Mouse (Mus musculus) brain, embryonic 18.5 days (tissue): ENCODE measurements at regions not wholly inside any gene's neighbourhood (a gene's known extent, or its start where the extent isn't known, plus 50 kb on each side); places are given as distances from the start of the nearest gene placed in this dataset.

ENCODE experiments used
- DNase-seq: peaks from one replicate; pipeline ENCODE4 v3.0.0-alpha.2; 2012; ENCODE audit warnings: low read depth, low spot score

GRCm38 (mm10) chr9:68250011-68250410 lies 403.6 kb upstream of the Rora start:
- no peak for DNase-seq

DNA sequence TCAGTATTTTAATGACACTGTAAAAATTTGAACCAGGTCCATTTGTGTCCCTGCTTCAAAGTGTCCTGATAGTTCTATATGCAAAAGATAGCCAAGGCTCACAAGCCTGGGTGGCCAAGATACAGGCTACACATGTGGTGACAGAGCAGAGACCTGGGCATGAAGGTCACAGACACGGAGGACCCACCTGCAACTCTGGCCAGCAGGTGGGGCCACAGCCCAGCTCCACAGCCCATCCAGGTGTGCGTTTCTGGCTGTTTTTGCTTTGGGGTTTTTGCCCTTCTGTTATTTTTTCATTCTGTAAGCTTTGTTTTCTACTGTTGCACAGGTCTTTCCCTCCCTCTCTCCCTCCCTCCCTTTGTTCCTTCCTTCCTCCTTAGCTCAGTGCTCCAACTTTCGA lies 399.4 kb upstream of the Rora start:
- DNase-seq = no peak

- DNase-seq = no peak
Measured at GRCm38 (mm10) chr9:68268551-68268950, 385.0 kb upstream of the Rora start.

- no peak for DNase-seq
Measured at GRCm38 (mm10) chr9:68302232-68302925, 351.2 kb upstream of the Rora start.

GRCm38 (mm10) chr9:68330721-68331120 lies 322.9 kb upstream of the Rora start:
- no peak for DNase-seq

DNA sequence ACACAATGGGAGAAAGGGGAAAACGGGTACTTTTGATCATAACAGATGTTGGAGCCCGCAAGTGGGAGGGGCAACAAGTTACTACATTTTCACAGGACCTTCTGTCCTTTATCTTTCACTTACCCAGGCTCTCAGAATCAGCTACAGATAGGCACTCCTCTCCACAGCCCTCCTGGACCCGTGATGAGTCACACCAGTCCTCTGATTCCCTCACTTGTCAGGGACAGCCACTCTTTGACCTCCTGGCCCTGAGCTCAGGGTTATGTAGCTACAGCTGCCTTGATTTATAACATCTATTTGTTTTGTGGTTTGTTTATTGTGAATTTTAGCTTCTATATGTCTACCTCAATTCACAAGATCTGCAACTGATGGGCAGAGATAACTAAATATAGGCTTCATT lies 312.7 kb upstream of the Rora start:
- DNase-seq = no peak

DNA sequence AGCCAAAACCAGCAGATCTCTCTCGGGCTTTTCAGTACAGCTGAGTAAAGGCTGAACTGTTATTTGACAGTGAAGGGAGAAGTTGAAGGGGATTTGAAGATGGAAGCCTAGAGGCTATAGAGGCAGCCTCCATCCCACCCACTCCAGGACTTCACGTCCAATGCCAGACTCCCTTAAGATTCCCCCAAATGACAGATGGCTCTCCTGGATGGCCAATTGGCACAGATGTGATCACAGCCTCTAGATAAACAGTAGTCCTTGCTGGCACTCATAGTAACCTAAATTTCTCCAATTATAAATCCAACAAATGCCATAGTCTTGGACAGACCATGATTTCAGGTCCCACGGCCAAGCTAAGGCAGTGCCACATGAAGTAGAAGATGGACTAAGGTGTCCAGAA lies 312.1 kb upstream of the Rora start:
- DNase-seq = no peak

DNA sequence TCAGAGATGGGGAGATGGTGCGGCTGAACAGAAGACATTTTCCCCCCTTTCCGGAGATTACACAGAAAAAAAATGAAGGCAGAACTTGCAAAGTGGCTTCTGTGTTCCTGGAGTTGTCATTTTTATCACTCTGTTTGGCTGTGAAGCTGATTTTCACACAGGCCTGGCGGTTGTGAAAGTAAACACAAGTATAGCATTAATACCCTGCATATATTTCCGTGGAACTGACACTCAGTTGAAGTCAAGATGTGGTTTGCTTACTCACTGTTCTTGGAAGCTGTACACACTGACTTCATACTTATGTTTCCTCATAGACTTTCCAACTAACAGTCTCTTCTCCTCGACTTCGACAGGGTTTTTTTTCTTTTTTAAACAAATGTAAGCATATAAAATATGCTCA lies 306.2 kb upstream of the Rora start:
- DNase-seq = peak; percentile 37

DNA sequence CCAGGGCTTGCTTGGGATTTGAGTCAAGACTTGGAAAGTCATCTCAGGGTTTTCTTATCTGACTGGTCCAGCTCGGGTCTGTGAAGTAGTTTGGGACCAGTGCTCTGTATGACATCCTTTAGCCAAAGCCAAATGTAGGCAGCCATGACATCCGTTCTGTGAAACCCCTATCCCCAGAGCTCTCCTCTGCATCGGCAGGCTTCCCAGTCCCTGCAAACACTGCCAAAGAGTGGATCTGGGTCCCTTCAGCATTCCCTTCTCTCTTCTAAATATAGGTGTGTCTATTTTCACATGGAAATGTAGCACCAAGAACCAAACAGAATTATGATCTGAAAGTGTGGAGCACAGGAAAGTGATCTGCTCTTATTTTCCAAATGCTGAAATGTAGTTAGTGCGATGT lies 302.1 kb upstream of the Rora start:
- no peak for DNase-seq

DNA sequence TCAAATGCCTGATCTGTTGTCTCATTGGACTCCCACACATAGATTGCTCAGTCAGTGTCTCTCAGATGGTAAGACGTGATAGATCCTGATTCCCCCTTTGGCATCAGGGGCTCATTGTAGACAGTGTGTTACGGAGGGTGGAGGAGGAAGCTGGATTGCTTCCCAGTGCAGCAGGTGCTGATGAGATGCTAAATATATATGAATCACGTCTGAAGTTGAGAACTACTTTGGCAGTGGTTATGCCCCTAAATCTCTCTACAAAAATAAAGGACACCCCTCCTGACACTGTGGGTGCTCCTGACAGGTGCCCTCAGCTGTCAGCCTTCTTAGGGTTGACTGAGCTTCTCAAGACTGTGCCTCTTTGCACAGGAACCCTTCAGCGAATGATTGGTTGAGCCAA lies 299.1 kb upstream of the Rora start:
- DNase-seq = no peak

DNA sequence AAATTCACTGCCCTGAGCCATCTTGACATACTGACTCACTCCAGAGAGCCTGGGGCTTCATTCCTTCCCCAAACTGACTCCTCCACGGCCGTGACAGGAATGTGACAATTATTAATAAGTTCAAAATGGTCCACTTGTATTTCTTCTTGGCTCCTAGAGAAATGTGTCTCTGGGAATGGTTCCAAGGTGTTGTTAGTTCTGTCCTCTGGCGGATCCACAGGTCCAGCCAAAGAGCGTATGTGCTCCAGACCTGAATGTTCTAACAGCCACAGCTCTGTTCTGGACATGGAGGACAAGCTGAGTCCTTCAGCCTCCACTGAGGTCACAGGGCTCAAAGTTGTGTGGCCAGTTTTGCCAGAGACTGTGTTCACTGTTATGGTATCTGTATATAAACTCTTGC lies 297.5 kb upstream of the Rora start:
- DNase-seq = no peak

- peak; percentile 4 for DNase-seq
Measured at GRCm38 (mm10) chr9:68357231-68357630, 296.4 kb upstream of the Rora start.

DNA sequence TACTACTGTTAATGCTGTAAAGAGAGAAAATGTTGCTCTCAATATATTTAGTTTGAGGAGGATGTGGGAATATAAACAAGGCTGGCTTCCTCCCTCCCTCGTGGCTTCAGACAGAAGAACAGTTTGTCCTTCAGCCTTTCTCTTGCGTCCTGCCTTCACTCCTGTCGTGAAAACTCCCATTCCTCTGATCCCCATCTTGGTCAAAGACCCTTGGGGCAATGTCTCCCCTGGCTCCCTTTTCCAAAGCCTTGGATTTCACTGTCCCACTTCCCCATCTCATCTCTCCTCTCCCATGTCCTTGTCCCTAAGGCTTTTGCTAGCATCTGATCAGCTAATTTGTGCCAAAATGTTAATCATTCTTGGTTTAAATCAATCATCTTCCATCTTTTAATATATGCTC lies 286.6 kb upstream of the Rora start:
- no peak for DNase-seq

GRCm38 (mm10) chr9:68367556-68367955 lies 286.0 kb upstream of the Rora start:
- no peak for DNase-seq

- no peak for DNase-seq
Measured at GRCm38 (mm10) chr9:68372726-68373125, 280.9 kb upstream of the Rora start.

DNA sequence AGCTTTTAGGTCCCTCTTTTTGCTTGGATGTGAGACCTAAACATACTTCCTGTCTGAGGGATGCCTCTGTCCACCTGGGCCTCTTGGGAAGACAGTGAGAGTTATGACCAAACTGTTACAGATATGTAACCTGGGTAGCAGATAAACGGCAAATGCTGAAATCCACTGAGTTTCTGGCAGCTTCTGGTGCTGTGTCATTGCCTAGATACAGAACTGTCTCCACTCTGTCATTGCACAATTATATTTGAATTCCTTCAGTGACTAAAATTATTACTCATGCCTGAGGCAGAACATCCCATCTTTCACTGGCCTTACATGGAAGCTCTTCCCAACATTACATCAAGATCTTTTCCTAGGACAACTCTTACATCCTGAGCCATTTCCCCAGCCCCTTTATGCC lies 277.4 kb upstream of the Rora start:
- no peak for DNase-seq

DNA sequence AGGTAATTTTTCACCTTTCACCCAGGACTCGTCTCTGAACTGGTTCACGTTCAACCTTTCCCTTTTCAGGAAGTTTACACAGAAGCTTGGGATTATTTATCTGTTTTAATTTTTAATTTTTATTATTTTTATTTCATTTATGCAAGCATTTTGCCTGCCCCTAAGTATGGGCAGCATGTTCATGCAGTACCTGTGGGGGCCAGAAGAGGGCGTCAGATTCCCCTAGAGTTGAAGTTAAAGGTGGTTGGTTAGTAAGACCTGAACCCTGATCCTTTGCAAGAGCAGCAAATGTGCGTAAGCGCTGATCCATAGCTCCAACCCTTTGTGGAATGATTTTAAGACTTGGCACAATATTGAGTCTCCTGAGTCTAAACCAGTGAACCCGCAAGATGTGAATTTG lies 271.7 kb upstream of the Rora start:
- DNase-seq = no peak

DNA sequence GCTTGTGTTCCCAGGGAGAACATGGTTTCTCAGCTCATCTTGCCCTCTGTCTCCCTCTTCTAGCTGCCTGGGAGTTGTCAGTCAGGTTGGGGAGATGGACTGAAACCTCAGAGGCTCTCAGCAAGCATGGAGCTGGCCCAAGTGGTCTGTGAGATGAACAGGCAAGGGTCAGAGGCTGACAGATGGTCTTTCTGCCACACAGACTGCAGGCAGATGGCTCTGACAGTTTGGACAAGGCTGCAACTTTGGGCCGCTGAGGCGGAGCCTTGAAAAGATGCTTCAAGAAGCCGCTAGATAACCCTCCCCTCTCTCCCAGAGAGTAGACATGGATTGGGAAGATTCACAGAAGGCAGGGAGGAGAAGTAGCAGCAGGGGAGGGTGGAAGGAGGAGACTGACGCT lies 252.7 kb upstream of the Rora start:
- no peak for DNase-seq

GRCm38 (mm10) chr9:68402176-68402845 lies 251.3 kb upstream of the Rora start:
- DNase-seq = no peak

GRCm38 (mm10) chr9:68402981-68403380 lies 250.6 kb upstream of the Rora start:
- DNase-seq = no peak

GRCm38 (mm10) chr9:68403516-68403915 lies 250.1 kb upstream of the Rora start:
- no peak for DNase-seq

DNA sequence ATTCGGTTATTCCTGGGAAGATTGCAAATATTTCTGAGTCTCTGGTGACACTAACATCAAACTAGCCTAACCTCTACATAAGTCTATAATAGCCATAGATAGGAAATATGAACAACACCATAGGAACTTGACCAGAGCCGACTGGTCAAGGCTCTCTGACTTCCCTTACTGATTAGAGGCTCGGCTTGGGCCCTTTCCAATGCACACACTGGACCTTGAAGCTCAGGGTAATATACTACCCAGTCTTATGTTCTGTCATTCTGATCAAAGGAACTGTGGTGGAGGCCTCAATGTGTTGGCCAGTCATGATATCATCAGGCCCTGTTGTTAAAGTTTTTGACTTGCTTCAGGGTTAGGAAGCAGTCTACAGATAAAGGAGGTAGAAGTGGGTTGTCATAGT lies 243.8 kb upstream of the Rora start:
- no peak for DNase-seq

DNA sequence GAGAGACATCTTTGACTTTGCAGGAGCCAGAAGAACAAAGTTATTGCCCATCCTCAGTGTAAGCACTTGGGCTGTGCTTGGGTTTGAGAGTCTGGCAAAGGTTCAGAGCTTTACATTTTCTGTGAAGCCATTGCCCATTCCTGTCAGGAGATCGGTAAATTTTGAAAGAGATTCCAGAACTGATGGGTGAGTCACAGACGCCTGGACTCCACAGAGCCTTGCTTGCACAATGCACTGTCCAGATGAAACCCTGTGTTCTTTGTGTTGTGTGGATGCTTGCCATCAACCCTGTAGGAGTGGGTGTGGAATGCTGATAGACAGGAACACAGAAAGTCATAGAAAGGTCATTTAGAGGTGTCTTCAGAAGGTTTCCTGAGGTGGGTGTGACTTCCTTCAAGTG lies 227.3 kb upstream of the Rora start:
- no peak for DNase-seq

- peak; percentile 16 for DNase-seq
Measured at GRCm38 (mm10) chr9:68462755-68463154, 190.8 kb upstream of the Rora start.
